Mouse (Mus musculus): ENCODE measurements around the gene Rpl38. TPM values are rescaled to one million over a fixed set of nuclear protein-coding genes. Genes with fewer than 3 reads are reported as not detected.

Rpl38 gene
- 553 and 775 TPM in 2 replicates for polyA plus RNA-seq (2015; fragmentation: Nextera tagmentation; extraction: Ambion mirVana)

DNA sequence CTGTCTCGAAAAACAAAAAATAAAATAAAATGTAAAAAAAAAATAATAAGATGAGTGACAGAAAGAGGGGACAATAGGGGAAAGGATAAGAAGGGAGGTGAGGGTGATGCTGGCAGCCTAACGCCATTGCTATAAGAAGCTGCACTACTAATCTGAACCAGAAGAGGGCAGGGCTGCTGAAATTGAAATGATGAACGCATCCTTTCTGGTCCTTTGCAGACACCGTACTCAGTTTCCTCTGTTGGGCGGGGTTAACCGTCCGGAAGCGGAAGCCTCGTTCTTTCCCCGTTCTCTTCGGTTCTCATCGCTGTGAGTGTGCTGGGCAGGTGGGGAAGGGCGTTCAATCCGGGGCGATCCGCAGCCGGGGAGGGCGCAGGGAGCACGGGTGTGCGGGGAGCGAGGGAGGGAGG lies at the start of gene Rpl38:
Gene Rpl38 (plus strand): TSS at position 224 of the 410 bp plus-strand sequence.
- Histone ChIP-seq H3K9ac (peak within 1 kb of the TSS; percentile 78), H3K36me3 (peaks cover 28% of the 10 kb centered on the region), H3K9me3 (replicated peaks) (no peaks in the 10 kb centered on the region), H3K27me3 (peaks cover 15% of the 10 kb centered on the region), H3K4me3 (peak within 1 kb of the TSS; percentile 90), H3K4me1 (replicated peaks) (peaks cover 21% of the 10 kb centered on the region), H3K4me2 (peak within 1 kb of the TSS; percentile 87), H3K27ac (peak within 1 kb of the TSS; percentile 90)
- peak; percentile 76 for ATAC-seq (replicated peaks; ENCODE audit: insufficient number of reproducible peaks, insufficient read depth, low FRiP score, low read depth)
- under 1% methylated on average over 21 of the region's 21 CpGs for WGBS

DNA sequence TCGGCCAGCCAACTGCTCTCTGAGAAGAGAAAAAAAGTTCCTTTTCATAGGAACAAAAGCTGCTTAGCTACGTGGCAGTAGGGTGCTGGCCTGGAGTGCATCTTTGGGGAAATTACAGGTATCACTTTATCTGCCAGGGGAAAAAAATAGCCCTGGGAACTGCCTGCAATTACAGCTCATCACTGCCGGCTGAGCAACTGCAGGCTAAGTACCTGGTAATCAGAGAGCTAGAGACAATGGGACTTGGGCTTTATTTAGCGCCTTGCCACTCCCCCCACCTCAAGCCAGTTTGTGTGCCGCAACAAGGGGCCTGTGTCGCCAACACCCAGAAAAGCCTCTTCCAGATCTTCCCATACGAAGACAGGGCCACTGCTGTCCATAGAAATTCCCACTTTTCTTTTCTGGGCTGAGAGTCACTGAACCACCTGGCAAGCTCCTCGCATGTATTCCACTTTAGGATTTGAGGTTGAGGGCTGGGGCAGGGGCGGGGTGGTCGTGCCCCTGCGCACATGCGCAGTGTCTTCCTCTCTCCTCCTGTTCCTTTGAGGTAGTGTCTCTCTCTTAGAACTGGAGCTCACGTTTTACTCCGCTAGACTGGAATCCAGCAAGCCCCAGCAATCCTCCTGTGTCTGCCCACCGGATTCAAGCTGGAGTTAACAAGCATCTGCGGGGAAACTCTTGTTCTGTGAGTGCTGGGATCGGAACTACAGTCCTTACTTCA lies 49.5 kb upstream of the Rpl38 start:
- no peaks in the 10 kb centered on the region for H3K9me3 ChIP-seq (replicated peaks)
- no peak for ATAC-seq (replicated peaks; ENCODE audit: insufficient number of reproducible peaks, insufficient read depth, low FRiP score, low read depth)
- 45% methylated on average over 17 of the region's 17 CpGs for WGBS
- no peak overlapping the region for H3K27ac ChIP-seq
- no peak overlapping the region for H3K4me3 ChIP-seq
- no peak overlapping the region for H3K4me2 ChIP-seq
- H3K36me3 ChIP-seq = no peaks in the 10 kb centered on the region
- 0 out of 2 replicates have a peak, but pooled peaks cover 4% of the 10 kb centered on the region for H3K4me1 ChIP-seq (replicated peaks)
- 0 out of 2 replicates have a peak, but pooled peaks cover 2% of the 10 kb centered on the region for H3K27me3 ChIP-seq
- H3K9ac ChIP-seq = no peak overlapping the region

GRCm38 (mm10) chr11:114626071-114626690 lies 42.1 kb upstream of the Rpl38 start:
- WGBS = 77% methylated on average over 13 of the region's 13 CpGs
- H3K9ac ChIP-seq = no peak overlapping the region
- no peak overlapping the region for H3K4me2 ChIP-seq
- H3K27ac ChIP-seq = no peak overlapping the region
- H3K9me3 ChIP-seq (replicated peaks) = no peaks in the 10 kb centered on the region; the same call in 1 of the 2 replicates
- no peaks in the 10 kb centered on the region; the same call in 1 of the 2 replicates for H3K27me3 ChIP-seq
- 0 out of 2 replicates have a peak, but pooled peaks cover 2% of the 10 kb centered on the region for H3K4me1 ChIP-seq (replicated peaks)
- ATAC-seq (replicated peaks; ENCODE audit: insufficient number of reproducible peaks, insufficient read depth, low FRiP score, low read depth) = no peak
- H3K4me3 ChIP-seq = no peak overlapping the region
- no peaks in the 10 kb centered on the region for H3K36me3 ChIP-seq

DNA sequence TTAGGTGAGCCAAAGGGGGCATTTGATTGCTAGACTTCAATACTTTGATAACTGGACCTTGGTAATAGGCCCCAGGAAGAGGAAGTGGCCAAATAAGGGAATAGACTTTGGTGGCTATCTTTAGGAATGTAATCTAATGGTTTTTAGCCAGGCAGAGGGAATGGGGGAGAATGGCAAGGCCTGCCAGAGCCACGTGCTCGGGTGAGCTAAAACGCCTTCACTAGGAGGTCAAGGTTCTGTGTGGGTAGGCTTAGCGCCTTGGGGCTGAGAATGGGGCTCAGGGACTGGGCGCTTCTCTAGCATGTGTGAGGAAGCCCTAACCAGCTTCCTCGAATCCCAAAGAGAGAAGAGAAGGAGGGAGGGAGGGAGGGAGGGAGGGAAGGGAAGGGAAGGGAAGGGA lies 41.3 kb upstream of the Rpl38 start:
- no peak for ATAC-seq (replicated peaks; ENCODE audit: insufficient number of reproducible peaks, insufficient read depth, low FRiP score, low read depth)

GRCm38 (mm10) chr11:114628032-114628431 lies 40.3 kb upstream of the Rpl38 start:
- no peaks in the 10 kb centered on the region; the same call in 1 of the 2 replicates for H3K9me3 ChIP-seq (replicated peaks)
- H3K36me3 ChIP-seq = no peaks in the 10 kb centered on the region
- ATAC-seq (replicated peaks; ENCODE audit: insufficient number of reproducible peaks, insufficient read depth, low FRiP score, low read depth) = no peak
- no peak overlapping the region for H3K9ac ChIP-seq
- no peak overlapping the region for H3K4me2 ChIP-seq
- H3K27ac ChIP-seq = no peak overlapping the region
- H3K4me3 ChIP-seq = no peak overlapping the region
- H3K27me3 ChIP-seq = no peaks in the 10 kb centered on the region; the same call in 1 of the 2 replicates
- WGBS = 58% methylated on average over 12 of the region's 12 CpGs
- H3K4me1 ChIP-seq (replicated peaks) = 0 out of 2 replicates have a peak, but pooled peaks cover 2% of the 10 kb centered on the region

More for the DNA sequence above, 41.3 kb upstream of the Rpl38 start:
- Histone ChIP-seq H3K4me1 (replicated peaks) (0 out of 2 replicates have a peak, but pooled peaks cover 2% of the 10 kb centered on the region), H3K27ac (no peak overlapping the region), H3K36me3 (no peaks in the 10 kb centered on the region), H3K4me2 (no peak overlapping the region), H3K4me3 (no peak overlapping the region), H3K9me3 (replicated peaks) (no peaks in the 10 kb centered on the region; the same call in 1 of the 2 replicates), H3K27me3 (no peaks in the 10 kb centered on the region; the same call in 1 of the 2 replicates), H3K9ac (no peak overlapping the region)
- WGBS = 58% methylated on average over 6 of the region's 6 CpGs

DNA sequence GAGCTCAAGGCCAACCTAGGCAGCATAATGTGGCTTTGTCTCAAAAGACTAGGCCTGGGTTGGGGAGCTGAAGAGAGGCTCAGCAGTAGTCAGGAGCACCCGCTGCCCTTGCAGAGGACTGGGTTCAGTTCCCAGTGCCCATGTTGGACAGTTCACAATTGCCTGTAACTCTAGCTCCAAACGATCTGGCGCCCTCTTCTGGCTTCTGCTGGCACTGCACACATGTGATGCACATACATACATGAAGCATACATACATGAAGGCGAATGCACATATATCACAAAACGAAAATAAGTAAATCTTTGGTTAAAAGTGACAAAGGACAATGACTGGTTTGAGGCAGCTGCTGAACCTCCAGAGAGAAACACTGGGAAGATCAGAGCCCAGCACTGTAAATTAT lies 38.3 kb upstream of the Rpl38 start:
- WGBS = 77% methylated on average over 5 of the region's 5 CpGs
- ATAC-seq (replicated peaks; ENCODE audit: insufficient number of reproducible peaks, insufficient read depth, low FRiP score, low read depth) = no peak
- Histone ChIP-seq H3K4me1 (replicated peaks) (0 out of 2 replicates have a peak, but pooled peaks cover 2% of the 10 kb centered on the region), H3K4me2 (no peak overlapping the region), H3K4me3 (no peak overlapping the region), H3K36me3 (no peaks in the 10 kb centered on the region), H3K27me3 (peaks cover 4% of the 10 kb centered on the region), H3K9me3 (replicated peaks) (no peaks in the 10 kb centered on the region; the same call in 1 of the 2 replicates), H3K27ac (no peak overlapping the region), H3K9ac (no peak overlapping the region)

DNA sequence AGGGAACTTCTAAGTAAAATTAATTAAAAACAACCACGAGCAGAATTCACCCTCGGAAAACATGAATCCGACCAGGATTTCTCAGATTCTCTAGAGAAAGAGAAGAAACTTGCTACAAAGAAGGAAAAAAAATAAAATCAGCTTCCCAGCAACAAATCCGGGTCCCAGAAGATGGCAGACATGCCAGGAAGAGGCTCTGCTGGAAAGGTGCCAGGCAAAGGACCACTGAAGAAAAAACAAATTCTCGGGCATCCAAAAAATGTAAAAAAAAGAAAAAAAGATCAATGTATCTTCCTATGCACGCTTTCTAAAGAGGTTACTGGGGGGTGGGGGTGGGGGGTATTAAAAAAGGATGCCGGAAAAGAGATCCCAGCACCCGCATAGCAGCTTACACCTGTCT lies 36.1 kb upstream of the Rpl38 start:
- ATAC-seq (replicated peaks; ENCODE audit: insufficient number of reproducible peaks, insufficient read depth, low FRiP score, low read depth) = no peak

GRCm38 (mm10) chr11:114636292-114636691 lies 32.0 kb upstream of the Rpl38 start:
- H3K4me3 ChIP-seq = no peak overlapping the region
- H3K4me1 ChIP-seq (replicated peaks) = peaks cover 12% of the 10 kb centered on the region; the same call in 1 of the 2 replicates
- under 1% methylated on average over 6 of the region's 6 CpGs for WGBS
- H3K4me2 ChIP-seq = peak overlapping the region; percentile 37; the same call in 1 of the 2 replicates
- H3K27me3 ChIP-seq = peaks cover 45% of the 10 kb centered on the region
- ATAC-seq (replicated peaks; ENCODE audit: insufficient number of reproducible peaks, insufficient read depth, low FRiP score, low read depth) = peak; percentile 35; the same call in 1 of the 2 replicates
- no peak overlapping the region for H3K9ac ChIP-seq
- H3K36me3 ChIP-seq = no peaks in the 10 kb centered on the region
- no peak overlapping the region for H3K27ac ChIP-seq
- no peaks in the 10 kb centered on the region for H3K9me3 ChIP-seq (replicated peaks)

More for the DNA sequence above, 36.1 kb upstream of the Rpl38 start:
- Histone ChIP-seq H3K4me2 (no peak overlapping the region), H3K4me1 (replicated peaks) (0 out of 2 replicates have a peak, but pooled peaks cover 6% of the 10 kb centered on the region), H3K4me3 (no peak overlapping the region), H3K27me3 (peaks cover 13% of the 10 kb centered on the region), H3K9ac (no peak overlapping the region), H3K36me3 (no peaks in the 10 kb centered on the region), H3K27ac (no peak overlapping the region), H3K9me3 (replicated peaks) (no peaks in the 10 kb centered on the region; the same call in 1 of the 2 replicates)
- WGBS = 66% methylated on average over 8 of the region's 8 CpGs

DNA sequence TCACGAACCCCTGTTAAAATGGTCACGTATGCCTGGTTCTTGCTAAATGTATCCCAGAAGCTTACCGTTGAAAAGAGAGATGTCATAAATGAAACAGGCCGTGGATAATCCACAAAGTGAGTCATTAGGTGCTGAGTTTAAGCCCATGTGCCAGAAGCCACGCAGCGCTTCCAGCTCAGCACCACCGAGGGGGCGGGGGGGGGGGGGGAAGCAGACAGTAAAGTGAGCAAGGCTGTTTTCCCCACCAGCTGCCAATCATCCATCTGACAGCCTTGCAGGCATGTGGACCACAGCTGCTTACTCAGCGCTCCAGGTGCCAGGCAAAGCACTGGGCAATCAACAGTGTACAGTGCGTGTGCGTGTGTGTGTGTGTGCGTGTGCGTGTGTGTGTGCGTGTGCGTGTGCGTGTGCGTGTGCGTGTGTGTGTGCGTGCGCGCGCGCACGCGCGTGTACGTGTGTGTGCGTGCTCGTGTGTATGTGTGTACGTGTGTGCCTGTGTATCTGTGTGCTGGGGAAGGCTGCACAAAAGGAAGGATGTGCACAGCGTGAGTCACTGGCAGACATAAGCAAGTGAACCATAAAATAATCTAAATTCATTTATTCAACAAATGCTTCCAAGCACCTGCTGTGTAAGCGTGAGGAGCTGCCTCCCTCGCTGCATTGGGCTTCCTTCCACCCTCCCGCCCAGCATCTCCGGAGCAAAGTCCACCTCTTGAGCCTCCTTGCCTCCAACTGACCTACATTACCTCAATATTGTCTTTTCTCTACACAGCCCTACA lies 31.4 kb upstream of the Rpl38 start:
- Histone ChIP-seq H3K27ac (no peak overlapping the region), H3K4me2 (peak overlapping the region; percentile 37; the same call in 1 of the 2 replicates), H3K4me1 (replicated peaks) (peaks cover 12% of the 10 kb centered on the region; the same call in 1 of the 2 replicates), H3K27me3 (peaks cover 50% of the 10 kb centered on the region), H3K9me3 (replicated peaks) (no peaks in the 10 kb centered on the region), H3K4me3 (no peak overlapping the region), H3K36me3 (no peaks in the 10 kb centered on the region), H3K9ac (no peak overlapping the region)
- 58% methylated on average over 34 of the region's 35 CpGs for WGBS
- ATAC-seq (replicated peaks; ENCODE audit: insufficient number of reproducible peaks, insufficient read depth, low FRiP score, low read depth) = no peak

- Histone ChIP-seq H3K9ac (no peak overlapping the region), H3K4me2 (no peak overlapping the region), H3K4me1 (replicated peaks) (peaks cover 12% of the 10 kb centered on the region; the same call in 1 of the 2 replicates), H3K9me3 (replicated peaks) (no peaks in the 10 kb centered on the region), H3K27me3 (peaks cover 50% of the 10 kb centered on the region), H3K27ac (no peak overlapping the region), H3K4me3 (no peak overlapping the region), H3K36me3 (no peaks in the 10 kb centered on the region)
- WGBS = 65% methylated on average over 10 of the region's 10 CpGs
- no peak for ATAC-seq (replicated peaks; ENCODE audit: insufficient number of reproducible peaks, insufficient read depth, low FRiP score, low read depth)
Observed at GRCm38 (mm10) chr11:114638647-114639290, 29.6 kb upstream of the Rpl38 start.

All from heart, embryonic 15.5 days (tissue).